Mouse (Mus musculus) cortical plate, adult 2 months (tissue): Measurements from ENCODE around the gene Zfhx3. TPM values are rescaled to one million over a fixed set of nuclear protein-coding genes. Genes with fewer than 3 reads are reported as not detected.

Experiments used
- H3K27ac ChIP-seq: fragments of 200-500 bp; 2 replicates; pipeline ENCODE4 v1.5.1; 2012; ENCODE audit warnings: low read length, control low read depth, inconsistent platforms; ENCODE audit not compliant: insufficient read depth
- H3K4me1 ChIP-seq: fragments of 200-500 bp; 2 replicates; pipeline ENCODE4 v1.6.1; 2011; ENCODE audit warnings: low read length; ENCODE audit not compliant: control insufficient read depth, insufficient read depth
- H3K4me3 ChIP-seq: fragments of 200-500 bp; 2 replicates; pipeline ENCODE4 v1.5.1; 2011; ENCODE audit warnings: mild to moderate bottlenecking, low read length, control low read depth; ENCODE audit not compliant: insufficient read depth
- CTCF ChIP-seq: fragments of 200-500 bp; IDR thresholded peaks from 2 replicates; pipeline ENCODE4 v1.5.1; 2011; ENCODE audit warnings: mild to moderate bottlenecking, control low read depth, low read length; ENCODE audit not compliant: insufficient read depth; ENCODE audit errors: extremely low read depth
- POLR2A ChIP-seq: fragments of 200-500 bp; IDR thresholded peaks from 2 replicates; pipeline ENCODE4 v1.6.1; 2011; ENCODE audit warnings: mild to moderate bottlenecking, low read length, control low read depth; ENCODE audit not compliant: insufficient read depth; ENCODE audit errors: extremely low read depth
- polyA plus RNA-seq: library from polyadenylated mRNA; depleted of rRNA; stranded (reverse); fragments of >200 nt; gene quantifications from 2 replicates; pipeline ENCODE4 v1.2.3, GENCODE M21; 2012

The Zfhx3 gene
- polyA plus RNA-seq, 1 experiment = 1.3 TPM

- TF ChIP-seq POLR2A (no peak), CTCF (no peak)
- H3K27ac ChIP-seq = no peak overlapping the region
- H3K4me1 ChIP-seq = no peaks in the 10 kb centered on the region
- H3K4me3 ChIP-seq = no peak overlapping the region
Measured at GRCm38 (mm10) chr8:108822841-108823266, 880.4 kb downstream of the Zfhx3 start.

DNA sequence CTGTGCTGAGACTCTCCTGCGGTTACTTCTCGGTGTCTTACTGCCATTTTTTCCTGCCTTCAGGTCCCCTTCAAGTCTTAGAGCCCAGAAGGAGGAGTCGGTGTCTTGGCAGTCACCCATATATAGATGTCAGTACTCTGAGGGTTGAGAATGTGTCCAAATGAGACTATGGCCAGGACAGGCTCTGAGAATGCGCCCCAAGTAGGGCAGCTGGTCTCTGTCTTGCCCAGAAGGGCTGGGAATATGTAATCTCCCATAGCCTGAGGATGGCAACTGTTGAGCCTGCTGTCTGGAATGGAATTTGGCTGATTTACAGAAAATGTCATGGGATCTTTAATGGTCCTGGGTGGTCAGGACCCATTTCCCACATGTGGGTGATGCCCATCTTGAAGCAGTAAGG, 881.6 kb downstream of the Zfhx3 start:
- TF ChIP-seq POLR2A = no peak
- TF ChIP-seq CTCF = no peak
- Histone ChIP-seq H3K4me1 (no peaks in the 10 kb centered on the region), H3K27ac (no peak overlapping the region), H3K4me3 (no peak overlapping the region)

DNA sequence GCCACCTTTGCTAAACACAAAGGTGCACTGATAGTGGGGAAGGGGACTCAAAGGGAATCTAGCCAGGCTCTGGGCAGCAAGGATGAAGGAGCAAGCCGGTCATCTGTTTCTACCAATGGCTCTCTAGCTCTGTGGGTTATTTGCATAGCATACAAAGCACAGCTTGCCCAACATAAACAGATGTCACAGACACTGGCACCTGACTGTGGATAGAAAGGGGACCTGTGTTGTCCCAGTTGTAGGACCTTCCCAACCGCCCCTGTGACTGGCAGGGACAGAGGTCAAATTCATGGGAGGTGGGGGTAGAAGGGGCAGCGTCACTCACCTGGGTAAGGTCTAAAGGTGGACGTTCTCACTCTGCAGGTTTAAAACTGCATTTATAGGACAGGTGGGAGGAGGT, 884.0 kb downstream of the Zfhx3 start:
- no peaks in the 10 kb centered on the region for H3K4me1 ChIP-seq
- no peak overlapping the region for H3K27ac ChIP-seq
- TF ChIP-seq POLR2A = no peak
- no peak for TF ChIP-seq CTCF
- no peak overlapping the region for H3K4me3 ChIP-seq

DNA sequence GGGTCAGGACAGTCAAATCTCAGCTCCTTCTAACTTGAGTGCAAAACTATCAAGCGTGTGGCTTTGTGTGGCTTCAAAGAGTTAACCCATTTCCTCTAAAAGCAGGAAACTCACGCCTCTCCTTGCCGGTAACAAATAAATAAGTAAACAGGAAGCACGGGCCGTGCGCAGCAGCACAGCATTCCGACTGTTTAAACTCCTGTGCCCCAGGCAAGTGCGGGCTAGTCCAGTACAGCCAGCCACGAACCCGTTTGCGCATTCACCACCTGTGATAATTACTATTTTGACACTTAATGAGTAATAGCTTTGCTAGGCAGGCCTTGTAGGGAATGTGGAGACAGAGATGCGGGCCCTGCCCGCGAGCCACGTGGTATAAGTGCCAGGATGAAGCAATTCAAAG, 885.0 kb downstream of the Zfhx3 start:
- no peak overlapping the region for H3K27ac ChIP-seq
- no peak overlapping the region for H3K4me3 ChIP-seq
- TF ChIP-seq CTCF = no peak
- TF ChIP-seq POLR2A = no peak
- no peaks in the 10 kb centered on the region for H3K4me1 ChIP-seq

DNA sequence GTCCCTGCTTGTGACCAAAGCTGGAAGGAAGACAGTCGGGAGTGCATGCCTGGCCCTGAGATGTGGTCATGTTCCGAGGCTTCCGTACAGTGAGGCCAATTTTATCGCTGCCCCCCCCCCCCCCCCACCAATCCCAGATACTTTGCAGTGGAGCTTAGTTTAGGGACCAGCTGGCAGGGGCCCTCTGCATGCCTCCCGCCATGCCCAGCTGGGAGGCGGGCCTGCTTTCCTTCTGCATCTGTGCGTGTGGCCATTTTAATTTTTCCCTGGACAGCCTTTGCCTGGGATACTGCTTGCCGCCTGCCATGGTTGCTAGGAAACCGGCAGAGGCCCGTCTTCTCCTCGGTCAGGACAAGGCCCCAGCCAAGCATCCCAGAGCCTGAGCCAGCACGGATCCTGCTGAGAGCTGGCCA, 886.9 kb downstream of the Zfhx3 start:
- no peaks in the 10 kb centered on the region for H3K4me1 ChIP-seq
- no peak for TF ChIP-seq POLR2A
- no peak for TF ChIP-seq CTCF
- no peak overlapping the region for H3K27ac ChIP-seq
- H3K4me3 ChIP-seq = no peak overlapping the region

DNA sequence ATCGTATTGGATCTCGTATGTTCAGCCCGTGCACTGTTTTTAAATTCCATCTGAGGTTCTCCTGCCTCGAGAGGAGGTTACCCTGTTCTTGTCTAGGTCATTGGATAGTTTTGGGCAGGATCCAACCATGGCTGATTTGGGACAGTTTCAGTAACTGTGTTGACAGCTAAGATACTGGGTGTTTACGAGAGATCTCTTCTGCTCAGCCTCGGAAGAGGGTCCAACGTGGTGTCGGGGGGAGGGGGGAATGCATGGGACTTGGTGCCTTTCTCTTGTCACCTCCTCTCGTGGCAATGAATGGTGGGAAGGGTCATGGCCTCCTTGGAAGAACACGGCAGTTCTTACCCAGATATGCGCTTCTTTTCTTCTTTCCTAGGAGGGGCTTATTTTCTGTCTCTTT, 892.7 kb downstream of the Zfhx3 start:
- Histone ChIP-seq H3K27ac (no peak overlapping the region), H3K4me1 (no peaks in the 10 kb centered on the region), H3K4me3 (no peak overlapping the region)
- TF ChIP-seq CTCF = no peak
- no peak for TF ChIP-seq POLR2A

GRCm38 (mm10) chr8:108837788-108838187, 895.3 kb downstream of the Zfhx3 start:
- Histone ChIP-seq H3K4me1 (no peaks in the 10 kb centered on the region), H3K27ac (no peak overlapping the region), H3K4me3 (no peak overlapping the region)
- no peak for TF ChIP-seq POLR2A

- Histone ChIP-seq H3K4me3 (no peak overlapping the region), H3K4me1 (no peaks in the 10 kb centered on the region), H3K27ac (no peak overlapping the region)
- TF ChIP-seq POLR2A = no peak
- no peak for TF ChIP-seq CTCF
Measured at GRCm38 (mm10) chr8:108838761-108839160, 896.3 kb downstream of the Zfhx3 start.

DNA sequence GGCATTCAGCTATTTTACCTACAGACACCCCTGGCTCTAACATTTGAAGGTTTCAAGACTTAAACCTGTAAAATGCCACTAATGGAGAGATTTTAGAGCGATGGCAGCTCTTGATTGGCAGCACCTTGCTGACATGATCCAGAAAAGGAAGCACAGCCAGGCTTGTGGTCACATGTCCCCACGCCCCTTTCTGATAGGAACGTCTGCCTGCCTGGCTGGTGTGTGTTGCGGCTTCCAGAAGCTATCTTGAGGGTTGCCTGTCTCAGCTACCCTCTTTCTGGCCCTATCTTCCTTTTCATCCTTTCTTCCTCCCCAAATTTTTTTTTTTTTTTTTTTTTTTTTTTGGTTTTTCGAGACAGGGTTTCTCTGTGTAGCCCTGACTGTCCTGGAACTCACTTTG, 899.9 kb downstream of the Zfhx3 start:
- Histone ChIP-seq H3K4me1 (no peaks in the 10 kb centered on the region), H3K27ac (no peak overlapping the region), H3K4me3 (no peak overlapping the region)
- no peak for TF ChIP-seq POLR2A
- TF ChIP-seq CTCF = no peak

- no peaks in the 10 kb centered on the region for H3K4me1 ChIP-seq
- TF ChIP-seq POLR2A = no peak
- TF ChIP-seq CTCF = no peak
- no peak overlapping the region for H3K27ac ChIP-seq
- no peak overlapping the region for H3K4me3 ChIP-seq
Measured at GRCm38 (mm10) chr8:108846174-108846573, 903.7 kb downstream of the Zfhx3 start.

GRCm38 (mm10) chr8:108846827-108847226, 904.4 kb downstream of the Zfhx3 start:
- Histone ChIP-seq H3K4me1 (no peaks in the 10 kb centered on the region), H3K27ac (no peak overlapping the region), H3K4me3 (no peak overlapping the region)
- TF ChIP-seq CTCF (no peak), POLR2A (no peak)
